ENCODE assay signal across 8 mouse cellular contexts in genomic region chr17:48119656-48120055, GRCm38 (mm10). TPM values are rescaled to one million over a fixed set of nuclear protein-coding genes. Genes with fewer than 3 reads are reported as not detected.
DNase-seq lines count a peak whose midpoint lies in the region; ATAC-seq lines count a peak whose summit lies in the region.

No protein-coding gene starts in this region.

- 0 out of 2 replicates have a peak, but pooled peaks cover 4% of the 10 kb centered on the region for H3K27me3 ChIP-seq in heart, embryonic 10.5 days (ENCODE audit: insufficient read depth, poor library complexity, severe bottlenecking)
- no peaks in the 10 kb centered on the region for H3K27me3 ChIP-seq in forebrain, embryonic 14.5 days (replicated peaks; ENCODE audit: control insufficient read depth, insufficient read depth, low read length)
- H3K27me3 ChIP-seq in intestine, embryonic 15.5 days (replicated peaks), result no peaks in the 10 kb centered on the region
- no peaks in the 10 kb centered on the region for H3K27me3 ChIP-seq in midbrain, embryonic 14.5 days (ENCODE audit: control insufficient read depth, insufficient read depth, low read length)
- no peaks in the 10 kb centered on the region for H3K27me3 ChIP-seq in splenic B cell, adult 2 months (ENCODE audit: control insufficient read depth, insufficient read depth, low read length, poor library complexity, severe bottlenecking)

- 24% methylated on average over 3 of the region's 3 CpGs for WGBS in heart, embryonic 10.5 days
- WGBS in forebrain, embryonic 14.5 days, result 23% methylated on average over 3 of the region's 3 CpGs
- WGBS in intestine, embryonic 15.5 days, result 22% methylated on average over 3 of the region's 3 CpGs
- 24% methylated on average over 3 of the region's 3 CpGs for WGBS in midbrain, embryonic 14.5 days

- no peak overlapping the region for H3K4me3 ChIP-seq in heart, embryonic 10.5 days
- no peak overlapping the region for H3K4me3 ChIP-seq in forebrain, embryonic 14.5 days (ENCODE audit: low read depth, low read length)
- no peak overlapping the region for H3K4me3 ChIP-seq in intestine, embryonic 15.5 days (replicated peaks)
- no peak overlapping the region for H3K4me3 ChIP-seq in midbrain, embryonic 14.5 days (replicated peaks; ENCODE audit: low read depth, low read length)

- peak; percentile 60 to 88 for DNase-seq in heart, adult 18-20 months
- no peak for DNase-seq in heart, embryonic 10.5 days (ENCODE audit: low spot score)
- peak; percentile 82 for DNase-seq in forebrain, embryonic 14.5 days (ENCODE audit: low spot score)
- DNase-seq in left cerebral cortex, postnatal 25 days (ENCODE audit: low spot score in 2 of 2), result peak; percentile 55 to 70
- peak; percentile 88 for DNase-seq in midbrain, embryonic 14.5 days
- DNase-seq in splenic B cell, adult 2 months (ENCODE audit: low read depth, low spot score), result peak; percentile 89

- no peaks in the 10 kb centered on the region for H3K9me3 ChIP-seq in heart, embryonic 10.5 days
- no peaks in the 10 kb centered on the region for H3K9me3 ChIP-seq in forebrain, embryonic 14.5 days (replicated peaks; ENCODE audit: control insufficient read depth, low read length)
- H3K9me3 ChIP-seq in intestine, embryonic 15.5 days, result no peaks in the 10 kb centered on the region
- H3K9me3 ChIP-seq in midbrain, embryonic 14.5 days (ENCODE audit: control insufficient read depth, low read length), result no peaks in the 10 kb centered on the region

- intact Hi-C loops in left cerebral cortex, postnatal 25 days (cut with DNase I), result no loop called here

- no peaks in the 10 kb centered on the region for H3K4me1 ChIP-seq in heart, embryonic 10.5 days
- no peaks in the 10 kb centered on the region for H3K4me1 ChIP-seq in forebrain, embryonic 14.5 days (ENCODE audit: control insufficient read depth, insufficient read depth, low read length)
- no peaks in the 10 kb centered on the region for H3K4me1 ChIP-seq in intestine, embryonic 15.5 days (replicated peaks)
- no peaks in the 10 kb centered on the region for H3K4me1 ChIP-seq in midbrain, embryonic 14.5 days (ENCODE audit: control insufficient read depth, insufficient read depth, low read length)

- H3K4me2 ChIP-seq in forebrain, embryonic 14.5 days (ENCODE audit: low read length), result no peak overlapping the region
- no peak overlapping the region for H3K4me2 ChIP-seq in intestine, embryonic 15.5 days (replicated peaks)
- H3K4me2 ChIP-seq in midbrain, embryonic 14.5 days (ENCODE audit: low read length), result no peak overlapping the region

- ATAC-seq in cerebellum, adult (ENCODE audit: insufficient number of reproducible peaks, low FRiP score, low TSS enrichment), result peak; percentile 52
- ATAC-seq in forebrain, embryonic 14.5 days, result peak; percentile 72
- ATAC-seq in intestine, embryonic 15.5 days, result peak; percentile 59
- ATAC-seq in midbrain, embryonic 14.5 days (ENCODE audit: low FRiP score, low TSS enrichment), result no peak

- H3K9ac ChIP-seq in forebrain, embryonic 14.5 days (ENCODE audit: low read length), result no peak overlapping the region
- no peak overlapping the region for H3K9ac ChIP-seq in intestine, embryonic 15.5 days
- H3K9ac ChIP-seq in midbrain, embryonic 14.5 days (replicated peaks; ENCODE audit: low read length), result no peak overlapping the region

- no peaks in the 10 kb centered on the region for H3K36me3 ChIP-seq in heart, embryonic 10.5 days
- no peaks in the 10 kb centered on the region for H3K36me3 ChIP-seq in forebrain, embryonic 14.5 days (ENCODE audit: control insufficient read depth, insufficient read depth, low read length)
- no peaks in the 10 kb centered on the region for H3K36me3 ChIP-seq in intestine, embryonic 15.5 days
- no peaks in the 10 kb centered on the region for H3K36me3 ChIP-seq in midbrain, embryonic 14.5 days (ENCODE audit: control insufficient read depth, insufficient read depth, low read length)
- H3K36me3 ChIP-seq in splenic B cell, adult 2 months (ENCODE audit: control insufficient read depth, insufficient read depth, low read length, poor library complexity, severe bottlenecking), result no peaks in the 10 kb centered on the region

- no peak overlapping the region for H3K27ac ChIP-seq in heart, embryonic 10.5 days
- no peak overlapping the region for H3K27ac ChIP-seq in forebrain, embryonic 14.5 days (ENCODE audit: low read depth, low read length)
- no peak overlapping the region for H3K27ac ChIP-seq in intestine, embryonic 15.5 days
- no peak overlapping the region for H3K27ac ChIP-seq in midbrain, embryonic 14.5 days (replicated peaks; ENCODE audit: low read depth, low read length)

RNA-seq across cellular contexts. Expression of gene 9830107B12Rik, which starts 26.4 kb away (rescaled TPM):
- not detected for total RNA-seq in heart, adult 18-20 months (2021)
- not detected in 2 replicates for polyA plus RNA-seq in heart, embryonic 10.5 days (2016; fragmentation: Nextera tagmentation; extraction: Ambion mirVana)
- not detected in 2 replicates for polyA plus RNA-seq in forebrain, embryonic 14.5 days (2014; fragmentation: Nextera tagmentation; extraction: Ambion mirVana)
- 0.04 and 0.11 TPM in 2 replicates for polyA plus RNA-seq in intestine, embryonic 15.5 days (2015; fragmentation: Nextera tagmentation; extraction: Ambion mirVana)
- not detected for total RNA-seq in left cerebral cortex, postnatal 25 days (2021)
- not detected in 2 replicates for polyA plus RNA-seq in midbrain, embryonic 14.5 days (2014; fragmentation: Nextera tagmentation; extraction: Ambion mirVana)

RNA-seq across cellular contexts. Expression of gene 1700067P10Rik, which starts 30.5 kb away (rescaled TPM):
- total RNA-seq in heart, adult 18-20 months (2021), result not detected
- not detected in 2 replicates for polyA plus RNA-seq in heart, embryonic 10.5 days (2016; fragmentation: Nextera tagmentation; extraction: Ambion mirVana)
- polyA plus RNA-seq in forebrain, embryonic 14.5 days (2014; fragmentation: Nextera tagmentation; extraction: Ambion mirVana), result not detected in 2 replicates
- not detected in 2 replicates for polyA plus RNA-seq in intestine, embryonic 15.5 days (2015; fragmentation: Nextera tagmentation; extraction: Ambion mirVana)
- not detected for total RNA-seq in left cerebral cortex, postnatal 25 days (2021)
- polyA plus RNA-seq in midbrain, embryonic 14.5 days (2014; fragmentation: Nextera tagmentation; extraction: Ambion mirVana), result not detected in 2 replicates

RNA-seq across cellular contexts. Expression of gene A530064D06Rik, which starts 47.4 kb away (rescaled TPM):
- not detected for total RNA-seq in heart, adult 18-20 months (2021)
- not detected in 2 replicates for polyA plus RNA-seq in heart, embryonic 10.5 days (2016; fragmentation: Nextera tagmentation; extraction: Ambion mirVana)
- polyA plus RNA-seq in forebrain, embryonic 14.5 days (2014; fragmentation: Nextera tagmentation; extraction: Ambion mirVana), result not detected in 2 replicates
- polyA plus RNA-seq in intestine, embryonic 15.5 days (2015; fragmentation: Nextera tagmentation; extraction: Ambion mirVana), result 0.11 TPM in 1 of 2 replicates, not detected in the other
- total RNA-seq in left cerebral cortex, postnatal 25 days (2021), result not detected
- 0.32 TPM in 1 of 2 replicates, not detected in the other for polyA plus RNA-seq in midbrain, embryonic 14.5 days (2014; fragmentation: Nextera tagmentation; extraction: Ambion mirVana)
